Mouse (Mus musculus) forebrain, embryonic 12.5 days (tissue): ENCODE data around the gene Cyth1. TPM values are rescaled to one million over a fixed set of nuclear protein-coding genes. Genes with fewer than 3 reads are reported as not detected.

Experiments
- ATAC-seq: fragments of 200-750 bp; cut with Nextera tagmentation; 2 replicates; pipeline ENCODE4 v1.8.0; 2017; ENCODE audit warnings: moderate TSS enrichment; ENCODE audit not compliant: low FRiP score
- H3K27ac ChIP-seq: fragments of 300-500 bp; sonication (generic); 2 replicates; pipeline ENCODE4 v1.5.1; 2016; ENCODE audit warnings: mild to moderate bottlenecking
- H3K27me3 ChIP-seq: fragments of 300-500 bp; sonication (generic); 2 replicates; pipeline ENCODE4 v1.6.1; 2016; ENCODE audit warnings: mild to moderate bottlenecking
- H3K36me3 ChIP-seq: fragments of 300-500 bp; sonication (generic); replicated peaks from 2 replicates; pipeline ENCODE4 v1.6.1; 2016; ENCODE audit warnings: mild to moderate bottlenecking
- H3K4me1 ChIP-seq: fragments of 300-500 bp; sonication (generic); 2 replicates; pipeline ENCODE4 v1.6.1; 2016
- H3K4me2 ChIP-seq: fragments of 300-500 bp; sonication (generic); 2 replicates; pipeline ENCODE4 v1.6.1; 2016; ENCODE audit warnings: mild to moderate bottlenecking, moderate library complexity
- H3K4me3 ChIP-seq: fragments of 300-500 bp; sonication (generic); replicated peaks from 2 replicates; pipeline ENCODE4 v1.5.1; 2016; ENCODE audit warnings: mild to moderate bottlenecking
- H3K9ac ChIP-seq: fragments of 300-500 bp; sonication (generic); 2 replicates; pipeline ENCODE4 v1.6.1; 2016; ENCODE audit warnings: mild to moderate bottlenecking
- H3K9me3 ChIP-seq: fragments of 300-500 bp; sonication (generic); 2 replicates; pipeline ENCODE4 v1.6.1; 2016
- WGBS: fragments of 180-500 bp; shearing (Covaris S2); methylation state at CpG from one replicate; pipeline ENCODE4 v1.1.7; 2016; 5-methylcytosine and 5-hydroxymethylcytosine counted together
- polyA plus RNA-seq: library from polyadenylated mRNA; unstranded; fragments of >200 nt; fragmentation: Nextera tagmentation; extraction: Ambion mirVana; gene quantifications from 2 replicates; pipeline ENCODE4 v1.2.1, GENCODE M21; 2016

The Cyth1 gene
- polyA plus RNA-seq, 1 experiment from 2014 or later, result 24.0 TPM

GRCm38 (mm10) chr11:118229941-118230340, 18.5 kb downstream of the Cyth1 start:
- Histone ChIP-seq H3K9me3 (no peaks in the 10 kb centered on the region), H3K36me3 (no peaks in the 10 kb centered on the region), H3K4me1 (peaks cover 17% of the 10 kb centered on the region), H3K27me3 (0 out of 2 replicates have a peak, but pooled peaks cover 4% of the 10 kb centered on the region), H3K9ac (no peak overlapping the region), H3K4me3 (no peak overlapping the region), H3K27ac (no peak overlapping the region), H3K4me2 (no peak overlapping the region)
- WGBS, result 90% methylated on average over 5 of the region's 5 CpGs
- ATAC-seq, result no peak

GRCm38 (mm10) chr11:118227650-118228049, 20.7 kb downstream of the Cyth1 start:
- Histone ChIP-seq H3K9me3 (no peaks in the 10 kb centered on the region), H3K27me3 (0 out of 2 replicates have a peak, but pooled peaks cover 4% of the 10 kb centered on the region), H3K27ac (no peak overlapping the region), H3K4me3 (no peak overlapping the region), H3K4me2 (no peak overlapping the region), H3K9ac (no peak overlapping the region), H3K4me1 (peaks cover 17% of the 10 kb centered on the region), H3K36me3 (no peaks in the 10 kb centered on the region)
- WGBS, result 83% methylated on average over 7 of the region's 7 CpGs
- ATAC-seq, result no peak

GRCm38 (mm10) chr11:118226850-118227249, 21.5 kb downstream of the Cyth1 start:
- H3K9me3 ChIP-seq, result no peaks in the 10 kb centered on the region
- no peaks in the 10 kb centered on the region for H3K36me3 ChIP-seq
- ATAC-seq, result no peak
- H3K4me2 ChIP-seq, result no peak overlapping the region
- H3K4me1 ChIP-seq, result peaks cover 11% of the 10 kb centered on the region
- WGBS, result 96% methylated on average over 7 of the region's 7 CpGs
- no peak overlapping the region for H3K27ac ChIP-seq
- H3K4me3 ChIP-seq, result no peak overlapping the region
- H3K9ac ChIP-seq, result no peak overlapping the region
- 0 out of 2 replicates have a peak, but pooled peaks cover 4% of the 10 kb centered on the region for H3K27me3 ChIP-seq

GRCm38 (mm10) chr11:118225862-118226261, 22.5 kb downstream of the Cyth1 start:
- WGBS, result 50% methylated on average over 1 of the region's 1 CpGs
- Histone ChIP-seq H3K36me3 (no peaks in the 10 kb centered on the region), H3K27ac (no peak overlapping the region), H3K27me3 (0 out of 2 replicates have a peak, but pooled peaks cover 4% of the 10 kb centered on the region), H3K4me1 (peaks cover 11% of the 10 kb centered on the region), H3K4me3 (no peak overlapping the region), H3K9ac (no peak overlapping the region), H3K9me3 (no peaks in the 10 kb centered on the region), H3K4me2 (no peak overlapping the region)
- no peak for ATAC-seq

GRCm38 (mm10) chr11:118225056-118225836, 23.1 kb downstream of the Cyth1 start:
- H3K27me3 ChIP-seq, result 0 out of 2 replicates have a peak, but pooled peaks cover 4% of the 10 kb centered on the region
- H3K4me2 ChIP-seq, result no peak overlapping the region
- H3K9me3 ChIP-seq, result no peaks in the 10 kb centered on the region
- 48% methylated on average over 12 of the region's 12 CpGs for WGBS
- ATAC-seq, result no peak
- no peak overlapping the region for H3K4me3 ChIP-seq
- no peaks in the 10 kb centered on the region for H3K36me3 ChIP-seq
- no peak overlapping the region for H3K9ac ChIP-seq
- peak overlapping the region; percentile 61; the same call in 1 of the 2 replicates for H3K27ac ChIP-seq
- peaks cover 11% of the 10 kb centered on the region for H3K4me1 ChIP-seq

GRCm38 (mm10) chr11:118223416-118224067, 24.9 kb downstream of the Cyth1 start:
- no peak overlapping the region for H3K4me2 ChIP-seq
- no peak overlapping the region for H3K4me3 ChIP-seq
- H3K9me3 ChIP-seq, result no peaks in the 10 kb centered on the region
- H3K4me1 ChIP-seq, result peaks cover 11% of the 10 kb centered on the region
- 88% methylated on average over 10 of the region's 10 CpGs for WGBS
- no peaks in the 10 kb centered on the region for H3K36me3 ChIP-seq
- ATAC-seq, result no peak
- H3K27me3 ChIP-seq, result 0 out of 2 replicates have a peak, but pooled peaks cover 4% of the 10 kb centered on the region
- no peak overlapping the region for H3K27ac ChIP-seq
- H3K9ac ChIP-seq, result no peak overlapping the region

- 88% methylated on average over 5 of the region's 5 CpGs for WGBS
- no peak overlapping the region for H3K9ac ChIP-seq
- no peak overlapping the region for H3K4me2 ChIP-seq
- no peak overlapping the region for H3K4me3 ChIP-seq
- H3K4me1 ChIP-seq, result peaks cover 11% of the 10 kb centered on the region
- ATAC-seq, result no peak
- H3K36me3 ChIP-seq, result no peaks in the 10 kb centered on the region
- 0 out of 2 replicates have a peak, but pooled peaks cover 4% of the 10 kb centered on the region for H3K27me3 ChIP-seq
- no peak overlapping the region for H3K27ac ChIP-seq
- no peaks in the 10 kb centered on the region for H3K9me3 ChIP-seq
Measured at GRCm38 (mm10) chr11:118222917-118223316, 25.5 kb downstream of the Cyth1 start.

GRCm38 (mm10) chr11:118222351-118222885, 26.0 kb downstream of the Cyth1 start:
- H3K4me3 ChIP-seq, result no peak overlapping the region
- no peak overlapping the region for H3K9ac ChIP-seq
- H3K27ac ChIP-seq, result no peak overlapping the region
- no peak for ATAC-seq
- no peak overlapping the region for H3K4me2 ChIP-seq
- H3K27me3 ChIP-seq, result 0 out of 2 replicates have a peak, but pooled peaks cover 4% of the 10 kb centered on the region
- H3K36me3 ChIP-seq, result no peaks in the 10 kb centered on the region
- 72% methylated on average over 6 of the region's 6 CpGs for WGBS
- H3K9me3 ChIP-seq, result no peaks in the 10 kb centered on the region
- H3K4me1 ChIP-seq, result peaks cover 11% of the 10 kb centered on the region

- Histone ChIP-seq H3K27ac (no peak overlapping the region), H3K9me3 (no peaks in the 10 kb centered on the region), H3K36me3 (no peaks in the 10 kb centered on the region), H3K4me3 (no peak overlapping the region), H3K9ac (no peak overlapping the region), H3K27me3 (no peaks in the 10 kb centered on the region), H3K4me2 (no peak overlapping the region), H3K4me1 (peaks cover 8% of the 10 kb centered on the region)
- ATAC-seq, result no peak
- WGBS, result 27% methylated on average over 7 of the region's 7 CpGs
Measured at GRCm38 (mm10) chr11:118220561-118221262, 27.7 kb downstream of the Cyth1 start.

- Histone ChIP-seq H3K9me3 (no peaks in the 10 kb centered on the region), H3K9ac (no peak overlapping the region), H3K36me3 (no peaks in the 10 kb centered on the region), H3K4me1 (no peaks in the 10 kb centered on the region), H3K27me3 (no peaks in the 10 kb centered on the region), H3K4me3 (no peak overlapping the region), H3K4me2 (no peak overlapping the region), H3K27ac (no peak overlapping the region)
- ATAC-seq, result no peak
- 87% methylated on average over 4 of the region's 4 CpGs for WGBS
Measured at GRCm38 (mm10) chr11:118219066-118219465, 29.3 kb downstream of the Cyth1 start.

GRCm38 (mm10) chr11:118216468-118216867, 31.9 kb downstream of the Cyth1 start:
- 86% methylated on average over 6 of the region's 6 CpGs for WGBS
- H3K4me2 ChIP-seq, result no peak overlapping the region
- no peak for ATAC-seq
- H3K4me1 ChIP-seq, result peaks cover 15% of the 10 kb centered on the region
- H3K36me3 ChIP-seq, result no peaks in the 10 kb centered on the region
- H3K27me3 ChIP-seq, result no peaks in the 10 kb centered on the region
- H3K9me3 ChIP-seq, result no peaks in the 10 kb centered on the region
- H3K27ac ChIP-seq, result no peak overlapping the region
- H3K4me3 ChIP-seq, result no peak overlapping the region
- H3K9ac ChIP-seq, result no peak overlapping the region

- Histone ChIP-seq H3K36me3 (no peaks in the 10 kb centered on the region), H3K27ac (no peak overlapping the region), H3K4me3 (no peak overlapping the region), H3K4me1 (peaks cover 20% of the 10 kb centered on the region), H3K4me2 (no peak overlapping the region), H3K9ac (no peak overlapping the region), H3K9me3 (no peaks in the 10 kb centered on the region), H3K27me3 (no peaks in the 10 kb centered on the region)
- WGBS, result 78% methylated on average over 5 of the region's 5 CpGs
- ATAC-seq, result no peak
Measured at GRCm38 (mm10) chr11:118215928-118216458, 32.4 kb downstream of the Cyth1 start.
